Mouse (Mus musculus) liver, postnatal 0 days (tissue): ENCODE data around the gene Dnm3.

ENCODE experiments used
- CTCF ChIP-seq: sonication (generic); IDR thresholded peaks from 2 replicates; pipeline ENCODE4 v1.5.1; 2016; ENCODE audit warnings: antibody characterized with exemption, low read depth
- EP300 ChIP-seq: IDR thresholded peaks from 2 replicates; pipeline ENCODE4 v1.6.1; 2016; ENCODE audit warnings: antibody characterized with exemption, low read depth, mild to moderate bottlenecking

DNA sequence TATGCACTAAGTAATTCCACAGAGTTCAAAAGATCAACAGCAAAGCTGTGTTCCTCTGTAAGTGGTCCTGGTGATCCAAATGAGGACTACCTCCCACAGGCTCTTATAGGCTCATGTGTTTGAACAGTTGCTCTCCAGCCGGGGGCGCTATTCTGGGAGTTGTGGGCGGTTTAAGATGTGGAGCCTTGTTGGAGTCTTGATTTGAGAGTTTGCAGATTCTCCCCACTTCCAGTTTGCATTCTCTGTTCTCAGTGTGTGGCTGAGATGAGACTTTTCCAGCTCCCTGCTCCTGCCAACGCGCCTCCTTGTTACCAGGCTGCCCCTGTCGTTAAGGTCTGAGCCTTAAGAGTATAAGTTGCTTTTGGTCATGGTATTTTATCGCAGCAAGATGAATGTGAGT is 430.2 kb downstream of the Dnm3 start:
- TF ChIP-seq CTCF (no peak), EP300 (no peak)
